Mouse (Mus musculus) embryonic facial prominence, embryonic 13.5 days (tissue): ENCODE data around the gene Primpol. TPM values are rescaled to one million over a fixed set of nuclear protein-coding genes. Genes with fewer than 3 reads are reported as not detected.

Source experiments
- ATAC-seq: fragments of 200-750 bp; cut with Nextera tagmentation; 2 replicates; pipeline ENCODE4 v1.8.0; 2017; ENCODE audit warnings: low read depth; ENCODE audit not compliant: insufficient number of reproducible peaks, insufficient read depth, low FRiP score, low TSS enrichment
- H3K27ac ChIP-seq: fragments of 300-500 bp; sonication (generic); 2 replicates; pipeline ENCODE4 v1.5.1; 2015; ENCODE audit warnings: moderate library complexity, mild to moderate bottlenecking, inconsistent platforms
- H3K27me3 ChIP-seq: fragments of 300-500 bp; sonication (generic); 2 replicates; pipeline ENCODE4 v1.6.1; 2015; ENCODE audit warnings: mild to moderate bottlenecking, inconsistent platforms
- H3K36me3 ChIP-seq: fragments of 300-500 bp; sonication (generic); 2 replicates; pipeline ENCODE4 v1.6.1; 2015; ENCODE audit warnings: mild to moderate bottlenecking, inconsistent platforms
- H3K4me1 ChIP-seq: fragments of 300-500 bp; sonication (generic); 2 replicates; pipeline ENCODE4 v1.6.1; 2015; ENCODE audit warnings: inconsistent platforms
- H3K4me2 ChIP-seq: fragments of 300-500 bp; sonication (generic); 2 replicates; pipeline ENCODE4 v1.6.1; 2015; ENCODE audit warnings: moderate library complexity, mild to moderate bottlenecking, inconsistent platforms
- H3K4me3 ChIP-seq: fragments of 300-500 bp; sonication (generic); 2 replicates; pipeline ENCODE4 v1.5.1; 2015; ENCODE audit warnings: mild to moderate bottlenecking, inconsistent platforms
- H3K9ac ChIP-seq: fragments of 300-500 bp; sonication (generic); 2 replicates; pipeline ENCODE4 v1.6.1; 2015; ENCODE audit warnings: mild to moderate bottlenecking, inconsistent platforms
- H3K9me3 ChIP-seq: fragments of 300-500 bp; sonication (generic); 2 replicates; pipeline ENCODE4 v1.6.1; 2016; ENCODE audit warnings: inconsistent platforms
- WGBS: fragments of 180-500 bp; shearing (Covaris S2); methylation state at CpG from one replicate; pipeline ENCODE4 v1.1.7; 2015; ENCODE audit warnings: mixed read lengths; 5-methylcytosine and 5-hydroxymethylcytosine counted together
- polyA plus RNA-seq: library from polyadenylated mRNA; unstranded; fragments of >200 nt; fragmentation: Nextera tagmentation; extraction: Ambion mirVana; gene quantifications from 2 replicates; pipeline ENCODE4 v1.2.1, GENCODE M21; 2015

The Primpol gene
- polyA plus RNA-seq, 1 experiment from 2014 or later = 15.7 TPM

GRCm38 (mm10) chr8:46529508-46529907 lies 87.5 kb downstream of the Primpol start:
- Histone ChIP-seq H3K4me2 (no peak overlapping the region), H3K27ac (no peak overlapping the region), H3K4me1 (peaks cover 12% of the 10 kb centered on the region), H3K4me3 (no peak overlapping the region), H3K36me3 (peaks cover 3% of the 10 kb centered on the region; the same call in 1 of the 2 replicates), H3K27me3 (no peaks in the 10 kb centered on the region), H3K9ac (no peak overlapping the region), H3K9me3 (no peaks in the 10 kb centered on the region)
- 68% methylated on average over 4 of the region's 4 CpGs for WGBS
- no peak for ATAC-seq

- ATAC-seq = no peak
- WGBS = 62% methylated on average over 10 of the region's 10 CpGs
- no peaks in the 10 kb centered on the region for H3K9me3 ChIP-seq
Measured at GRCm38 (mm10) chr8:46526821-46527220, 90.2 kb downstream of the Primpol start.

GRCm38 (mm10) chr8:46526098-46526497 lies 90.9 kb downstream of the Primpol start:
- H3K4me2 ChIP-seq = no peak overlapping the region
- no peak overlapping the region for H3K27ac ChIP-seq
- no peaks in the 10 kb centered on the region for H3K9me3 ChIP-seq
- H3K9ac ChIP-seq = no peak overlapping the region
- no peak for ATAC-seq
- H3K4me3 ChIP-seq = no peak overlapping the region
- 84% methylated on average over 8 of the region's 8 CpGs for WGBS
- H3K36me3 ChIP-seq = peaks cover 3% of the 10 kb centered on the region; the same call in 1 of the 2 replicates
- no peaks in the 10 kb centered on the region for H3K27me3 ChIP-seq
- peaks cover 12% of the 10 kb centered on the region for H3K4me1 ChIP-seq

More at GRCm38 (mm10) chr8:46526821-46527220, 90.2 kb downstream of the Primpol start:
- H3K4me2 ChIP-seq = no peak overlapping the region
- H3K36me3 ChIP-seq = no peaks in the 10 kb centered on the region
- H3K4me1 ChIP-seq = peaks cover 12% of the 10 kb centered on the region
- H3K4me3 ChIP-seq = no peak overlapping the region
- no peak overlapping the region for H3K9ac ChIP-seq
- H3K27me3 ChIP-seq = no peaks in the 10 kb centered on the region
- H3K27ac ChIP-seq = no peak overlapping the region

Other genes with a start within 250 kb of the Primpol start
- gene Acsl1, start 146.2 kb downstream of the Primpol start, polyA plus RNA-seq = 12.2 and 12.3 TPM in 2 replicates
- gene Cenpu, start 65.2 kb downstream of the Primpol start, polyA plus RNA-seq = 18.0 and 19.7 TPM in 2 replicates
- gene Casp3, start 79 bp upstream of the Primpol start, polyA plus RNA-seq = 92.4 and 98.2 TPM in 2 replicates
- 27.1 and 30.0 TPM in 2 replicates for gene Irf2, start 122.5 kb upstream of the Primpol start, polyA plus RNA-seq